Mouse (Mus musculus): ENCODE measurements around the gene S100a4. TPM values are rescaled to one million over a fixed set of nuclear protein-coding genes. Genes with fewer than 3 reads are reported as not detected.

Gene S100a4
- total RNA-seq (2014; rRNA removed), result not detected in 2 replicates
- 2.4 and 2.5 TPM in 2 replicates for polyA plus RNA-seq (2015; fragmentation: Nextera tagmentation; extraction: Ambion mirVana)

GRCm38 (mm10) chr3:90603623-90604022 lies at the start of gene S100a4:
S100a4 (plus strand) TSS chr3:90603771.
- TF ChIP-seq CTCF (IDR thresholded peaks at IDR 0.05), result no peak
- Histone ChIP-seq H3K4me3 (ENCODE audit: low read depth, low read length) (no peak within 1 kb of the TSS), H3K36me3 (ENCODE audit: insufficient read depth, low read length) (no peaks in the 10 kb centered on the region), H3K9ac (replicated peaks; ENCODE audit: low read length, poor library complexity, severe bottlenecking) (no peak within 1 kb of the TSS), H3K27ac (ENCODE audit: low read depth, low read length) (no peak within 1 kb of the TSS), H3K4me1 (ENCODE audit: insufficient read depth, low read length) (no peaks in the 10 kb centered on the region), H3K27me3 (ENCODE audit: insufficient read depth, low read length) (no peaks in the 10 kb centered on the region), H3K4me2 (ENCODE audit: low read depth, low read length, poor library complexity, severe bottlenecking) (no peak within 1 kb of the TSS), H3K9me3 (ENCODE audit: low read length) (no peaks in the 10 kb centered on the region)
- ATAC-seq (ENCODE audit: low FRiP score) (no peak), DNase-seq (ENCODE audit: low spot score) (no peak)
- WGBS, result 61% methylated on average over 3 of the region's 3 CpGs

GRCm38 (mm10) chr3:90555954-90556353 lies 47.6 kb upstream of the S100a4 start:
- no peak overlapping the region for H3K9ac ChIP-seq (replicated peaks; ENCODE audit: low read length, poor library complexity, severe bottlenecking)
- H3K4me1 ChIP-seq (ENCODE audit: insufficient read depth, low read length), result no peaks in the 10 kb centered on the region
- H3K9me3 ChIP-seq (ENCODE audit: low read length), result no peaks in the 10 kb centered on the region
- H3K36me3 ChIP-seq (ENCODE audit: insufficient read depth, low read length), result no peaks in the 10 kb centered on the region
- TF ChIP-seq CTCF (IDR thresholded peaks at IDR 0.05), result no peak
- H3K27me3 ChIP-seq (ENCODE audit: insufficient read depth, low read length), result no peaks in the 10 kb centered on the region
- no peak overlapping the region for H3K4me3 ChIP-seq (ENCODE audit: low read depth, low read length)
- H3K4me2 ChIP-seq (ENCODE audit: low read depth, low read length, poor library complexity, severe bottlenecking), result no peak overlapping the region
- 36% methylated on average over 5 of the region's 5 CpGs for WGBS
- ATAC-seq (ENCODE audit: low FRiP score), result peak; percentile 82
- no peak overlapping the region; the same call in 1 of the 2 replicates for H3K27ac ChIP-seq (ENCODE audit: low read depth, low read length)
- DNase-seq (ENCODE audit: low spot score), result peak; percentile 85

- TF ChIP-seq CTCF (IDR thresholded peaks at IDR 0.05), result no peak
- no peak within 1 kb of the TSS for H3K4me3 ChIP-seq (ENCODE audit: low read depth, low read length)
- H3K4me2 ChIP-seq (ENCODE audit: low read depth, low read length, poor library complexity, severe bottlenecking), result no peak within 1 kb of the TSS
- H3K9ac ChIP-seq (replicated peaks; ENCODE audit: low read length, poor library complexity, severe bottlenecking), result no peak within 1 kb of the TSS
- H3K4me1 ChIP-seq (ENCODE audit: insufficient read depth, low read length), result no peaks in the 10 kb centered on the region
- no peaks in the 10 kb centered on the region for H3K9me3 ChIP-seq (ENCODE audit: low read length)
- H3K36me3 ChIP-seq (ENCODE audit: insufficient read depth, low read length), result no peaks in the 10 kb centered on the region
- no peak within 1 kb of the TSS for H3K27ac ChIP-seq (ENCODE audit: low read depth, low read length)
- ATAC-seq (ENCODE audit: low FRiP score), result no peak
- H3K27me3 ChIP-seq (ENCODE audit: insufficient read depth, low read length), result no peaks in the 10 kb centered on the region
- DNase-seq (ENCODE audit: low spot score), result no peak
- WGBS, result 83% methylated on average over 6 of the region's 6 CpGs
These were observed 43.5 kb upstream of the S100a4 start, which contains the start of gene S100a3 for GRCm38 (mm10) chr3:90560008-90560628. S100a3 (plus strand) TSS chr3:90560578.

GRCm38 (mm10) chr3:90574691-90575090 lies 28.9 kb upstream of the S100a4 start:
- H3K9ac ChIP-seq (replicated peaks; ENCODE audit: low read length, poor library complexity, severe bottlenecking), result no peak overlapping the region
- no peaks in the 10 kb centered on the region for H3K36me3 ChIP-seq (ENCODE audit: insufficient read depth, low read length)
- H3K4me2 ChIP-seq (ENCODE audit: low read depth, low read length, poor library complexity, severe bottlenecking), result no peak overlapping the region
- no peak overlapping the region for H3K4me3 ChIP-seq (ENCODE audit: low read depth, low read length)
- no peak overlapping the region for H3K27ac ChIP-seq (ENCODE audit: low read depth, low read length)
- no peak for ATAC-seq (ENCODE audit: low FRiP score)
- DNase-seq (ENCODE audit: low spot score), result no peak
- no peaks in the 10 kb centered on the region for H3K27me3 ChIP-seq (ENCODE audit: insufficient read depth, low read length)
- H3K4me1 ChIP-seq (ENCODE audit: insufficient read depth, low read length), result no peaks in the 10 kb centered on the region; the same call in 1 of the 2 replicates
- 76% methylated on average over 5 of the region's 5 CpGs for WGBS
- TF ChIP-seq CTCF (IDR thresholded peaks at IDR 0.05), result no peak
- H3K9me3 ChIP-seq (ENCODE audit: low read length), result no peaks in the 10 kb centered on the region

- ATAC-seq (ENCODE audit: low FRiP score), result no peak
These were observed 28.3 kb upstream of the S100a4 start for GRCm38 (mm10) chr3:90575320-90575719.

GRCm38 (mm10) chr3:90576351-90577001 lies 27.1 kb upstream of the S100a4 start:
- Histone ChIP-seq H3K27ac (ENCODE audit: low read depth, low read length) (no peak overlapping the region), H3K36me3 (ENCODE audit: insufficient read depth, low read length) (no peaks in the 10 kb centered on the region), H3K4me2 (ENCODE audit: low read depth, low read length, poor library complexity, severe bottlenecking) (no peak overlapping the region), H3K9ac (replicated peaks; ENCODE audit: low read length, poor library complexity, severe bottlenecking) (no peak overlapping the region), H3K27me3 (ENCODE audit: insufficient read depth, low read length) (no peaks in the 10 kb centered on the region), H3K4me1 (ENCODE audit: insufficient read depth, low read length) (no peaks in the 10 kb centered on the region; the same call in 1 of the 2 replicates), H3K4me3 (ENCODE audit: low read depth, low read length) (no peak overlapping the region), H3K9me3 (ENCODE audit: low read length) (no peaks in the 10 kb centered on the region)
- ATAC-seq (ENCODE audit: low FRiP score) (no peak), DNase-seq (ENCODE audit: low spot score) (no peak)
- no peak for TF ChIP-seq CTCF (IDR thresholded peaks at IDR 0.05)
- WGBS, result 64% methylated on average over 10 of the region's 10 CpGs

More at GRCm38 (mm10) chr3:90575320-90575719, 28.3 kb upstream of the S100a4 start:
- Histone ChIP-seq H3K4me1 (ENCODE audit: insufficient read depth, low read length) (no peaks in the 10 kb centered on the region; the same call in 1 of the 2 replicates), H3K36me3 (ENCODE audit: insufficient read depth, low read length) (no peaks in the 10 kb centered on the region), H3K27me3 (ENCODE audit: insufficient read depth, low read length) (no peaks in the 10 kb centered on the region), H3K27ac (ENCODE audit: low read depth, low read length) (no peak overlapping the region), H3K4me2 (ENCODE audit: low read depth, low read length, poor library complexity, severe bottlenecking) (no peak overlapping the region), H3K9ac (replicated peaks; ENCODE audit: low read length, poor library complexity, severe bottlenecking) (no peak overlapping the region), H3K4me3 (ENCODE audit: low read depth, low read length) (no peak overlapping the region), H3K9me3 (ENCODE audit: low read length) (no peaks in the 10 kb centered on the region)
- WGBS, result 90% methylated on average over 3 of the region's 3 CpGs
- no peak for DNase-seq (ENCODE audit: low spot score)
- TF ChIP-seq CTCF (IDR thresholded peaks at IDR 0.05), result no peak

All from midbrain, postnatal 0 days (tissue).